Mouse (Mus musculus): ENCODE data around the gene Cd200r1.
"Not testable (repeated sequence)": the region's sequence is repeated elsewhere in the genome, so short reads cannot be mapped to it uniquely, and the experiment has no call there.

Gene Cd200r1

GRCm38 (mm10) chr16:44766320-44766892, 870 bp downstream of the Cd200r1 start:
- DNase-seq (ENCODE audit: low spot score in 2 of 2), result peak; percentile 44 to 48

GRCm38 (mm10) chr16:44767506-44767905, 2.0 kb downstream of the Cd200r1 start:
- DNase-seq (ENCODE audit: low spot score in 2 of 2), result no peak

GRCm38 (mm10) chr16:44767967-44768366, 2.4 kb downstream of the Cd200r1 start:
- DNase-seq (ENCODE audit: low spot score in 2 of 2), result no peak

GRCm38 (mm10) chr16:44772577-44772976, 7.0 kb downstream of the Cd200r1 start:
- no peak for DNase-seq (ENCODE audit: low spot score in 2 of 2)

GRCm38 (mm10) chr16:44773673-44774072, 8.1 kb downstream of the Cd200r1 start:
- DNase-seq (ENCODE audit: low spot score in 2 of 2), result no peak

- no peak for DNase-seq (ENCODE audit: low spot score in 2 of 2)
Measured at GRCm38 (mm10) chr16:44774201-44774600, 8.7 kb downstream of the Cd200r1 start.

GRCm38 (mm10) chr16:44778538-44779147, 13.1 kb downstream of the Cd200r1 start:
- DNase-seq (ENCODE audit: low spot score in 2 of 2), result peak; percentile 22 to 27

GRCm38 (mm10) chr16:44779494-44779893, 14.0 kb downstream of the Cd200r1 start:
- DNase-seq (ENCODE audit: low spot score in 2 of 2), result no peak

GRCm38 (mm10) chr16:44780751-44781150, 15.2 kb downstream of the Cd200r1 start:
- DNase-seq (ENCODE audit: low spot score in 2 of 2), result no peak

- DNase-seq (ENCODE audit: low spot score in 2 of 2), result no peak
Measured at GRCm38 (mm10) chr16:44786934-44787333, 21.4 kb downstream of the Cd200r1 start.

GRCm38 (mm10) chr16:44794416-44794815, 28.9 kb downstream of the Cd200r1 start:
- DNase-seq (ENCODE audit: low spot score in 2 of 2), result no peak

GRCm38 (mm10) chr16:44805976-44806375, 40.4 kb downstream of the Cd200r1 start:
- DNase-seq (ENCODE audit: low spot score in 2 of 2), result no peak

- DNase-seq (ENCODE audit: low spot score in 2 of 2), result not testable (repeated sequence)
Measured at GRCm38 (mm10) chr16:44810223-44810622, 44.7 kb downstream of the Cd200r1 start.

GRCm38 (mm10) chr16:44811544-44811943, 46.0 kb downstream of the Cd200r1 start, which contains the start of gene Cd200r4:
Gene Cd200r4 (plus strand): TSS chr16:44811733.
- DNase-seq (ENCODE audit: low spot score in 2 of 2), result no peak

GRCm38 (mm10) chr16:44812468-44813065, 47.0 kb downstream of the Cd200r1 start:
- no peak for DNase-seq (ENCODE audit: low spot score in 2 of 2)

GRCm38 (mm10) chr16:44818010-44818409, 52.5 kb downstream of the Cd200r1 start:
- DNase-seq (ENCODE audit: low spot score in 2 of 2), result no peak

GRCm38 (mm10) chr16:44820545-44820944, 55.0 kb downstream of the Cd200r1 start:
- DNase-seq (ENCODE audit: low spot score in 2 of 2), result no peak

GRCm38 (mm10) chr16:44832286-44832685, 66.8 kb downstream of the Cd200r1 start:
- DNase-seq (ENCODE audit: low spot score in 2 of 2), result no peak

- DNase-seq (ENCODE audit: low spot score in 2 of 2), result peak; percentile 8 to 12
Measured at GRCm38 (mm10) chr16:44833189-44833588, 67.7 kb downstream of the Cd200r1 start.

Data from right cerebral cortex, adult 2 months (tissue).